Mouse (Mus musculus) lung, embryonic 14.5 days (tissue): ENCODE measurements at regions not wholly inside any gene's neighbourhood (a gene's known extent, or its start where the extent isn't known, plus 50 kb on each side); places are given as distances from the start of the nearest gene placed in this dataset.

ENCODE experiments used
- ATAC-seq: fragments of 200-750 bp; cut with Nextera tagmentation; 2 replicates; pipeline ENCODE4 v1.8.0; 2017; ENCODE audit warnings: mild to moderate bottlenecking, moderate TSS enrichment, moderate library complexity; ENCODE audit not compliant: insufficient read depth
- DNase-seq: peaks from one replicate; pipeline ENCODE4 v3.0.0-alpha.2; 2015
- H3K27ac ChIP-seq: fragments of 300-500 bp; sonication (generic); 2 replicates; pipeline ENCODE4 v1.5.1; 2014; ENCODE audit warnings: low read depth, mild to moderate bottlenecking, moderate library complexity
- H3K27me3 ChIP-seq: fragments of 300-500 bp; sonication (generic); 2 replicates; pipeline ENCODE4 v1.6.1; 2014; ENCODE audit warnings: low read length, control low read depth; ENCODE audit not compliant: insufficient read depth
- H3K36me3 ChIP-seq: fragments of 300-500 bp; sonication (generic); 2 replicates; pipeline ENCODE4 v1.6.1; 2014; ENCODE audit warnings: control low read depth; ENCODE audit not compliant: insufficient read depth
- H3K4me1 ChIP-seq: fragments of 300-500 bp; sonication (generic); 2 replicates; pipeline ENCODE4 v1.6.1; 2014; ENCODE audit warnings: antibody characterized with exemption, control low read depth; ENCODE audit not compliant: insufficient read depth
- H3K4me2 ChIP-seq: fragments of 300-500 bp; sonication (generic); 2 replicates; pipeline ENCODE4 v1.6.1; 2014; ENCODE audit warnings: mild to moderate bottlenecking
- H3K4me3 ChIP-seq: fragments of 300-500 bp; sonication (generic); 2 replicates; pipeline ENCODE4 v1.5.1; 2014; ENCODE audit warnings: low read depth, low read length
- H3K9ac ChIP-seq: fragments of 300-500 bp; sonication (generic); 2 replicates; pipeline ENCODE4 v1.6.1; 2014
- H3K9me3 ChIP-seq: fragments of 300-500 bp; sonication (generic); 2 replicates; pipeline ENCODE4 v1.6.1; 2016; ENCODE audit warnings: low read depth, low read length, control low read depth
- CTCF ChIP-seq: IDR thresholded peaks from 2 replicates; pipeline ENCODE4 v1.5.1; 2016; ENCODE audit warnings: antibody characterized with exemption, low read depth
- WGBS: fragments of 180-500 bp; shearing (Covaris S2); extraction: QIAGEN DNeasy Blood & Tissue Kit; methylation state at CpG from one replicate; pipeline ENCODE4 v1.1.7; 2014; 5-methylcytosine and 5-hydroxymethylcytosine counted together

DNA sequence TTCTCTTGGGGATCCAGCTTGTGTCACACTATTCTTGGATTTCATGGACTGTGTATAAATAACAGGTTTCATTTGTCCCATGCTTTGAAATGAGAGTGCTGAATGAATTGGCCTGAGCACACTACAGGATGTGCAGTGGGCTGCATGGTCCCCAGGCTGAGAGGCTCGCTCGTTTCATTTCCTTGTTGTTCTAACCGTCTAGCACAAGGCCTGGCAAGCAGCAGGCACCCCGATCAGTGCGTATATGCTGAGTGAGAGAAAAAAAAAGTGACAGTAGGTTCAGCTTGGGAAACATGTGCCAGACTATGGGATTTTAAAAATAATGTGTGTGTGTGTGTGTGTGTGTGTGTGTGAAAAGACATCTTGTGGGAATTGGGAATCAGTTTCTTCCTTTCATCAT is 71.1 kb upstream of the Tut7 start:
- Histone ChIP-seq H3K4me2 (no peak overlapping the region), H3K4me3 (no peak overlapping the region), H3K9me3 (no peaks in the 10 kb centered on the region), H3K4me1 (no peaks in the 10 kb centered on the region), H3K27me3 (no peaks in the 10 kb centered on the region), H3K27ac (no peak overlapping the region), H3K36me3 (no peaks in the 10 kb centered on the region), H3K9ac (no peak overlapping the region)
- DNase-seq (no peak), ATAC-seq (no peak)
- no peak for TF ChIP-seq CTCF
- 42% methylated on average over 5 of the region's 5 CpGs for WGBS

DNA sequence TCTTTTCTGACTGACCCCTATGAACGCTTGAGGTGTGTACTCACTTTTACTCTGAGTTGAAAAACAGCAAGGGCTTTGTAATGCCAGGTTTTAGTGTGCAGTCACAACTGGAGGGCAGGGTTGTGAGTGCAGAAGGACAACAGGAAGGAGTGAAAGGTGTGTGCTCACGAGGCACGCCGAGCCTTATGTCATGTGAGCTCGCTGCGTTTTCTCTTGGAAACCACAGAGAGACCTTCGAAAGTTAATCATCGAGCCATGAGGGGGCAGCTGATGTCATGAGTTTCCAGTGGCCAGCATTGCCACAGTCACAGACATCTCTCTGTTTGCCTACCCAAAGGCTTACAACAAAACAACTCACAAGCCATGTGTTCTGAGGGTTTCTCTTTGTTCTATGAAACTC is 70.0 kb upstream of the Tut7 start:
- peak; percentile 11 for DNase-seq

DNA sequence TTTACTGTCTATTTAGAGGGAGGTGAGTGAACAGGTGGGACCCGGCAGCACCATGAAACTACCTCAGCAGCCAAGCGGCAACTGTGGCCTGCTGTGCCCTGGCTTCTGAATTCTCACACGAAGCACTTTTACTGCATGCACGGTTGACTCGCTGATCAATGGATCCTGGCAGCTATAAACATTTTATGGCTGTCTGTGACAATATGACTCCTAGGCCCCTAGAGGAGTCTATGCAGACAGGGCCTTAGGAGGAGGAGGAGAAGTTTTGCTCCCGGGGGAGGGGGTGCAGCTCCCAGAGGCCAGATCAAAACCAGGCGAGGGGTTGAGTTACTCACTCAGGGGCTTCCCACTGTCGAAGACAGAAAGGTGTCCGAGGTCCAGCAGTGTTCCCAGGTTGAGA is 69.4 kb upstream of the Tut7 start:
- no peaks in the 10 kb centered on the region for H3K9me3 ChIP-seq
- no peak overlapping the region for H3K4me2 ChIP-seq
- DNase-seq (no peak), ATAC-seq (no peak)
- H3K4me1 ChIP-seq: no peaks in the 10 kb centered on the region
- no peaks in the 10 kb centered on the region for H3K27me3 ChIP-seq
- WGBS: 33% methylated on average over 9 of the region's 9 CpGs
- TF ChIP-seq CTCF: no peak
- no peak overlapping the region for H3K4me3 ChIP-seq
- no peak overlapping the region for H3K27ac ChIP-seq
- no peak overlapping the region for H3K9ac ChIP-seq
- no peaks in the 10 kb centered on the region for H3K36me3 ChIP-seq

More for the DNA sequence above, 70.0 kb upstream of the Tut7 start:
- WGBS: 58% methylated on average over 8 of the region's 8 CpGs
- ATAC-seq: no peak
- no peak for TF ChIP-seq CTCF
- no peaks in the 10 kb centered on the region for H3K36me3 ChIP-seq
- no peak overlapping the region for H3K4me3 ChIP-seq
- no peak overlapping the region for H3K27ac ChIP-seq
- no peaks in the 10 kb centered on the region for H3K4me1 ChIP-seq
- H3K27me3 ChIP-seq: no peaks in the 10 kb centered on the region
- no peak overlapping the region for H3K9ac ChIP-seq
- no peak overlapping the region for H3K4me2 ChIP-seq
- H3K9me3 ChIP-seq: no peaks in the 10 kb centered on the region

DNA sequence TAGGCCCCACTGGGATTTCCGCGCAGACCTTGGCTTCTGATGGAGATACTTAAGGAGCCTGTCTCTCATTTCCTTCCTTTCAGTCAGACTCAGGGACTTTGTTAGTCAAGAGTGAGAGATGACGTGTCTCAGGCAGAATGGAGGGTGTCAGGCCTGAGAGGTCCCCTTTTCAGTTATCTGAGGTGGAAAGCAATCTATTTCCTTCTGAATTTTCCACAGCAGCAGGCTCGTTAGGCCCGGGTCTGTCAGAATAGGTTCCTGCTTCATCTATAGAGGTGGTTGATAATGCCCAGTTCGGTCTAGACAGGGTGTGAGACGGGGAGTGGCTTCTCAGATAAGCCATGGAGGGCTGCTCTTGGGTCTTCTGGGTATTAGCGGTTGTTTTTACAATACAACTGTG is 68.8 kb upstream of the Tut7 start:
- DNase-seq (no peak), ATAC-seq (no peak)
- H3K9ac ChIP-seq: no peak overlapping the region
- H3K4me1 ChIP-seq: no peaks in the 10 kb centered on the region
- H3K27me3 ChIP-seq: no peaks in the 10 kb centered on the region
- no peaks in the 10 kb centered on the region for H3K9me3 ChIP-seq
- no peak overlapping the region for H3K4me3 ChIP-seq
- no peak overlapping the region for H3K27ac ChIP-seq
- no peak for TF ChIP-seq CTCF
- WGBS: 45% methylated on average over 8 of the region's 8 CpGs
- H3K4me2 ChIP-seq: no peak overlapping the region
- H3K36me3 ChIP-seq: no peaks in the 10 kb centered on the region

DNA sequence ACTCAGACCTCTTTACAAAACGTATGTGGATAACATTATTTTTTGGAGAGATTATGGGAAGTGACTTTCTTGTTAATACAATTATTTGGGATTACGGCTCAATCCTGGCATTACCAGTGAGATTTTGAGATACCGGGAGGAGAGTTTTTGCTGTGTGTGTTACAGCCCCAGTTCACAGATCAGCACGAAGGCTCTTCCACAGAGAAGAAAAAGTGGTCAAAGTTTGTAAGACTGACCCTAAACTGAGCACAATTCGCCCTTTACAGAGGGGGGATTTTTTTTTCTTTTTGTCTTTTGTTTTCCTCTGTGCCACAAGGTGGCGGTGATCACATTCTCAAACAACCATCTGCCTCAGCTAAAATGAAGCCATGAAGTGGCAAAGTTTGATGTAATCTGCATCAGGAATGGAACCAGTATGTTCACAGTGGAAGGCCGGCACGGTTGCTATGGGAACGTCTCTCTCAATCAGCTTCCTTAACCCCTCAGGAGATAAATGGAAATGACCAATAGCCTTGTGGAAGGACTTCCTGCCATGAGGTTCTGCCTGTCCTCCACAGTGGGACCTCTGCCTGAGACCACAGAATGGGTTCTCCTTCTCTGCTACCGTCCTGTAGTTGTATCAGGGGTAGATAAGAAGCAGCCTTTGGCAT is 66.6 kb upstream of the Tut7 start:
- no peak overlapping the region for H3K9ac ChIP-seq
- 17% methylated on average over 10 of the region's 10 CpGs for WGBS
- DNase-seq: peak; percentile 87
- TF ChIP-seq CTCF: peak; percentile 76
- no peaks in the 10 kb centered on the region for H3K27me3 ChIP-seq
- peak; percentile 68; the same call in 1 of the 2 replicates for ATAC-seq
- H3K27ac ChIP-seq: no peak overlapping the region
- no peaks in the 10 kb centered on the region for H3K9me3 ChIP-seq
- H3K4me1 ChIP-seq: no peaks in the 10 kb centered on the region
- H3K4me2 ChIP-seq: no peak overlapping the region
- no peaks in the 10 kb centered on the region for H3K36me3 ChIP-seq
- no peak overlapping the region for H3K4me3 ChIP-seq

DNA sequence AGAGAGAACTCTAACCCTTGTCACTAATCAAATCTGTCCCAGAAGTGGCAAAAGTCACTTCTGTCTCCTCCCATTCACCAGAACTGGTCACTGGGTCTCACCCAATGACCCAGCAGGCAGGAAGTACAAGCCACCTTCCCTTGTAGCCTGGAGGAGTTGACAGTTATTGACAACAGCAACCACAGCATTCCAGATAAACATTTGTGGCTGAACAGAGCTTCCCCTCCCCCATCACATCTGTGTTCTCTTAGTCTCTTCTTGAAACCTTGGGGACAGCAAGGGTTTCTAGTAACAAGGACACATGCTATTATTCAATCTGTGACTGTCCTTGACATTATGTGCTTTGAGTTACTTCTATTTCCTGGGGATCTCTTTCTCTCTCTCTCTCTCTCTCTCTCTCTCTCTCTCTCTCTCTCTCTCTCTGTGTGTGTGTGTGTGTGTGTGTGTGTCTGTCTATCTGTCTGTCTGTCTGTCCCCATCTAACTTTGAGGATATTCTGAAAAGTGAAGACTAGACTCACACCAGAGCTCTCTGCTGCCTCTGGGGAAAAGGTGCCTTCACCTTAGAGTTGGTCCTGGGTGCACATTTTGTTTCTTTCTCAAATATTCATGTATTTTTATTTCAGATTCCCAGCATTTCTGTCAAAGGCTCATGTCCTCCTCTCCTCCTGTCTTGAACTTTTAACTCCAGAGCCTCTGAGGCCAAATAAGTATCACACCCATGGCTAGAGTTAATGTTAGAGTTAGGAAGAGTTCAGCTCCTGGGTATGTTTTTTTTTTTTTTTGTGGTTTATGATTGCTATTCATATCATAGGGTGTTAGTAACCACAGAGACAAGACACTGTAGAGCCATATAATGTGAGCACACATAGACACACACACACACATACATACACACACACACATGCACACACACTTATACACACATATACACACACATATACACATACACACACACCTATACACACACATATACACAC is 65.4 kb upstream of the Tut7 start:
- ATAC-seq (no peak), DNase-seq (no peak)
- Histone ChIP-seq H3K4me2 (no peak overlapping the region), H3K4me3 (no peak overlapping the region), H3K36me3 (no peaks in the 10 kb centered on the region), H3K4me1 (no peaks in the 10 kb centered on the region), H3K9ac (no peak overlapping the region), H3K9me3 (no peaks in the 10 kb centered on the region), H3K27ac (no peak overlapping the region), H3K27me3 (no peaks in the 10 kb centered on the region)
- TF ChIP-seq CTCF: no peak

DNA sequence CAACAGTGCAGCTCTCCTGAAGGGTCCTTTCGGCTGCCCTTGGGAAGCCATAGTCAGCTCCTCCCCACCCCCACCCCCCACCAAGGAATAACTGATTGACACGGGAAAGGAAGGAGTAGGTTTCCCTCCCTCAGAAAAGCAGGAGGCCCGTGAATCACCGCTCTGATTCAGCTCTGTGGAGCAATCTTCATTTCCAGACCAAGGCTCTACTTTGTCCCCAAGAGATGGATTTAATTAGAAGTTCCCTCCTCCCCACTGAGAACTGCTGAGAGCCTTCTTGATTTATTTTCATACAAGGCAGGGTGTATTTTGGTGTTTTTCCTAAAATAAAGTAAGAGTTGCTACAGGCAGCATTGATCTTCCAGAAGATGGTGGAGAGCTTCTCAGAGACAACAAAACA is 64.4 kb upstream of the Tut7 start:
- no peaks in the 10 kb centered on the region for H3K9me3 ChIP-seq
- TF ChIP-seq CTCF: no peak
- WGBS: 77% methylated on average over 4 of the region's 4 CpGs
- no peak for ATAC-seq
- DNase-seq: no peak
- H3K4me2 ChIP-seq: no peak overlapping the region
- no peaks in the 10 kb centered on the region for H3K4me1 ChIP-seq
- H3K27ac ChIP-seq: no peak overlapping the region
- H3K9ac ChIP-seq: no peak overlapping the region
- no peak overlapping the region for H3K4me3 ChIP-seq
- H3K27me3 ChIP-seq: no peaks in the 10 kb centered on the region
- H3K36me3 ChIP-seq: no peaks in the 10 kb centered on the region
